Mouse (Mus musculus): ENCODE results near the gene Psmd1. TPM values are rescaled to one million over a fixed set of nuclear protein-coding genes. Genes with fewer than 3 reads are reported as not detected.

The Psmd1 gene
- total RNA-seq, 2 experiments from 2014 or later = 91.4 to 97.4 TPM

DNA sequence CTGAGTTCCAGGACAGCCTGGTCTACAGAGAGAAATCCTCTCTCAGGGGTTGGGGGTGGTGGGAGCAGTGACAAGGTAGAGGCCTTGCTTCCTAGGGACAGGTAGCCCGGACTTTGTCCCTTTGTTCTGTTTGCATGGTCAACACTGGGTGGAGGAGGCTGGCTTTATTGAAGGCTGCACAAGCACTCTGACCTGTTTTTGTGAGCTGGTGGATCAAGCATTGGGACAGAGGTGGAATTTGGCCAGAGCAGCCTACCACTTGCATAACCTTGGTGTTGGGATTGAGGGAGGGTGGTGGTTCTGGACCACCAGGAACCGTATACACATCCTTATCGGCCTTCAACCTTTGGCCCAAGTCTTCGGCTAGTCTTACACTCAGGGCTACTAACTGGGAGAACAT is 7.9 kb upstream of the Psmd1 start:
- no peak for DNase-seq
- intact Hi-C loops (cut with DNase I; ENCODE audit: low total_unique reads) = no loop called here

DNA sequence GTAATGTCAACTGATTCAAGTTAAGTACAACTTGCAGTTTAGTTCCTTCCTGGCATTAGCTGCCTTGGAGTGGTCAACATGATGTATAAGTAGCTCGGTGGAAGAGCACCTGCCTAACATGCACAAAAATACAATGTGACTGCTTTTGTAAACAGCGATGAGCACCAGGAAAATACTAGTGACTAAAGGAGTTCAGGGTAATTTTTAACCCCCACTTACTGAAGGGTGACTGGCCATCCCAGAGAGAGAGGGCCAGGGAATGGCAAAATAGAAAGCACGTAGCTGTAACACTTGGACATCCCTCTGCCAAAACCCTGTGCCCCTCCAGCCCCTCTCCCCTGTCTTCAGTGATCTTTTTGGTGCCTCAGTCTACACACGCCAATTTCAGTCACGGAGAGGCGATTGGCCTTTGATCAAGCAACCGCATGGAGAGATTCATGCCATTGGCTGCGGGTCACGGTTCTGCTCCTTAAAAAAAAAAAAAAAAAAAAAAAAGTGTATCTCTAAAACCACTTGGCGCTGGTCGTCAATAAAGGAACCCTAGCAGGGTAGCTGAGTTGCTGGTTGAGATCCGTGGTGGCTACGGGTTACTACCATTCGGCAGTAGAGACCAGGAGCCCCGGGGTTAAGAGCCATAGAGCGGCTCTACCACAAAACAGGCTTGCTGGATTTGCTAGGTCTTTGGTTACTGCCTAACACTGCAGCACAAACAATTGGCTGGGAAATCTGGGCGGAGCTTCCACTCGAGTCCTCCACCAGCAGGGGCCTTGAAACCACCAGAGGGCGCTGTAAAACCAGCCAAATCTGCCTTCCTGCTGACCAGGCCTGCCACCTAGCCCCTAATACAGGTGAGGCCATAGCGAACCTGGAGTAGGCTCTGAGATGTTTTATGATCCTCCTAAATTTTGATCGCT is 5.1 kb upstream of the Psmd1 start:
- DNase-seq = peak; percentile 92
- intact Hi-C loops (cut with DNase I; ENCODE audit: low total_unique reads) = no loop called here

DNA sequence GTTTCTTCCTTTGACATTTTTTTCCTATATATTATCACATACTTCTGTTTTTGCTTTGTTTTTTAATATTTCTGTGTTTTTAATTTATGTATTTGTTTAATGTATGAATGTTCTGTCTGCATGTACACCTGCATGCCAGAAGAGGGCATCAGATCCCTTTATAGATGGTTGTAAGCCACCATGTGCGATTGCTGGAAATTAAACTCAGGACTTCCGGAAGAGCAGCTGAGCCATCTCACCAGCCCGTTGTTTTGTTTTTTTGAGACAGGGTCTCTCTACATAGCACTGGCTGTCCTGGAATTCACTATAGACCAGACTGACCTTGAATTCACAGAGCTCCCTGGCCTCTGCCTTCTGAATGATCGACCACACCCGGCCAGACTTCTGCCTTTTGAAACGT is 1.7 kb upstream of the Psmd1 start:
- intact Hi-C loops (cut with DNase I; ENCODE audit: low total_unique reads) = no loop called here
- DNase-seq = no peak

DNA sequence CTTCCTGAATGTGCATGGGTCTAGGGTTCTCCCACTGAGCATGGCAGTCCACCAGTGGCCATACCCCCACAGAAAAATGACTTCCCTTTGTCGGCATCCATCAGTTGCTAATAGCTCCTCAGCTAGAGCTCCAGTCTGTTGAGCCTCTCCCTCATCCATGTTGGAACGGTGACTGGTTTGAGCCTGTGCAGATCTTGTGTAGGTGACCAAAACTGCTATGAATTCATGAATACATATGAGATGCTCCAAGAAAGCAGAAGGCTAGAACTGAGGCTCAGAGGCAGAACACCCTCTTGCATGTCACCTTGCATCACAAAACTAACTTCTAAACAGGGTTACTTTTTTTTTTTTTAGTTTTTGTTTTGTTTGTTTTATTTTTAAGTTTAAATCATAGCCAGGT is 12.4 kb downstream of the Psmd1 start:
- intact Hi-C loops (cut with DNase I; ENCODE audit: low total_unique reads) = no loop called here
- no peak for DNase-seq

DNA sequence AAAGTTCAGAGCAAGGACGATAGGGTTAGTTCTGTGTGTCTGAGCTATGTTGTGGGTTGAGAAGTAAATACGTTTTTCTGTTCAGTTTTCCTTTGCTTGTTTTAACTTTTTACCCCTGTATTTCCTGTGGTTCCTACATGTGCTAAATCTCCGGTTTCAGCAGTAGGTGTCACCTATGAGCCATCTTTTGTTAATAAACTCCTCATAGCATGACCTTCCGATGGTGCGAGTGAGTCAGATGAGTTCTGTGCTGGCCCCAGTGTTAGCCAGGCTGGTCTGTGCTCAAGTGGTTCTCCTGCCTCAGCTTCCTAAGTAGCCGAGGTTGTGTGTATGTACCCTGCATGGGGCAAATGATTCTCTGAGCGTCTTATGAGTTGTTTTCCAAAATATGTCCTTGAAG is 30.2 kb downstream of the Psmd1 start:
- no peak for DNase-seq
- intact Hi-C loops (cut with DNase I; ENCODE audit: low total_unique reads) = no loop called here

DNA sequence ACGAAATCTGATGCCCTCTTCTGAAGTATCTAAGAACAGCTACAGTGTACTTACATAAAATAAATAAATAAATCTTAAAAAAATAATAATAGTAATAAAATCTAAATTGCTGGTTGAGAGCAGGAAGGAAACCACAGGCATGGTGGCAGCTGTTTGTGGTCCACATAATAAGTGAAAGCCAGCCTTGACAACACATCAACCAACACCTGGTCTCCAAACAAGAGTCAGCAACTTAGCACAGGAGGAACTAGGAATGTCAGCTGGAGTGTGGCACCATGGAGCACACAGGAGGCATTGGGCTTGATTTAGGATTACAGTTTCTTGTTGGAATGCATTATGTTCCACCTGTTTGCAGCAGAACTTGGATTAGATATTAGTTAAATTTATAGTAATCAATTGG is 40.9 kb downstream of the Psmd1 start:
- DNase-seq = no peak
- intact Hi-C loops (cut with DNase I; ENCODE audit: low total_unique reads) = no loop called here

DNA sequence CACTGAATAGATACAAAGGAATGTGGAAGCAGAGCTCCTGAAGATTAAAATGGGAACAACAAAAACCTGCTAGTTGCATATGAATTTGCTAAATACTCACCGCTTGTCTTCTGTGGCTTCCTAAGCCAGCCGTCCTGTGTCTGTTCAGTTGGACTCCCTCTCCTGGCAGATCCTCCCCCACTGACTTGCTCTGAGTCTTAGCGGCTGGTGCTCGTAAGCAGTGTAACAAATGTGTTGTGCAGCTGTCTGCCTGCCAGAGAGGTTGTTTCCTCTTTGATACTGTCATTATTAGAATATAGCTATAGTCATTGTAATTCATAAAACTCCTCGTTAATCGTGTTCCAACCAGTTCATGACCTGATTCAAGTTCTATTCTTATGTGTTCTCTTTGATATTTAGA is 47.6 kb downstream of the Psmd1 start, which contains the start of gene Htr2b:
Gene Htr2b, minus strand, starts transcription at position 192 of the 400 bp plus-strand sequence.
- DNase-seq = peak; percentile 49
- intact Hi-C loops (cut with DNase I; ENCODE audit: low total_unique reads) = no loop called here

DNA sequence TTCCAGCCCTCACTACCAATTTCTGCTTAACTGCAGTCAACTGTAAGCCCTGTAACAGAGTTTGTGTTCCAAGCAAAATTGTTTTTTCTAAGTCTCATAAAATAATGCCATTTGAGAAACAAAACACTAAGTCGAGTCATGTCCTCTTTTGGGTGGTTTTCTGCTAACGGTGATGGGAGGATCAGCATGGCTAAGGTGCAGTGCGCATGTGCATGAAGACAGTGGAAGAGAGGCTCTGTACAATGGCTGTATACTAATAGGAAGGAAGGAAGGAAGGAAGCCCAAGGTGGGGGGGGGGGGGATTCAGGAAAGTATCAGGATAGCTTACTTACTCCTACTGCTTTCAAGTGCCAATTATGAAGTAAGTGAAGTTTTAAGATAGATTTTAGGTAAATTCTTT is 50.0 kb downstream of the Psmd1 start:
- no peak for DNase-seq
- intact Hi-C loops (cut with DNase I; ENCODE audit: low total_unique reads) = no loop called here

DNA sequence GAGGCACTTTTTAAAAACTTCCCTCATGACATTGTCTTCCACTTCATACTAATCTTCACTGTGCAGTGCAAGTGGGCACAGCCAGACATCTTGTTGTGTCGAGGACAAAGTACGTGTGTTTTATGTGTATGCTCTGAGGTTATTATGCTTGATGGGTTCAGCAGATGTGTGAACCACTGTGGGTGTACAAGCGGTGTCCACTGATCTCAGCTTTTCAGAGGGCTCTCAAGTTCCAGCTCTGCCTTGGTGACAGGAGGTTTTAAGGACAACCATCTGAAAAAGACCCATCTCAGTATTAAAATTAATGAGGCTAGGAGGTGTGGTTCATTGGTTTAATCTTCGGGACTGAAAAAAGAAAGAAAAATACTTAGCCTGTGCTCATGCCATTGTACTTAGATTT is 55.4 kb downstream of the Psmd1 start:
- no peak for DNase-seq
- intact Hi-C loops (cut with DNase I; ENCODE audit: low total_unique reads) = no loop called here

DNA sequence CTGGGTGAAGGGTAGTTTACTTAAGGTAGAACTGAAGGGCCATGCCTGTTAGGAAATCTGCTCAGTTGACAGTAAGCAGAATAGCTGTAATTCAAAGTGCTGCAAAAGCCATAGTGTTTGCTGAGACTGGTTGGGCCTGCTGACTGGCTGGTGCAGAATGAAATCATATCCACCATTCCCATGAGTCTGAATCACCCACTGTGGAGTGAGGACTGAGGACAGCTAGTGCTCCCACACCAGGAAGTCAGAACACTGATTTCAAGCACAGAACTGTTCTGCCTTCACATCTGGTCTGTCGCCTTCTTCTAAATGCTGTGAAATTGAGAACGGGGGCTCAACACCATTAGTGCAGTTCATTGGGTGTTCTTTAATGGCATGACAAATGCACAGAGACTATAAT is 61.8 kb downstream of the Psmd1 start:
- no peak for DNase-seq
- intact Hi-C loops (cut with DNase I; ENCODE audit: low total_unique reads) = no loop called here

DNA sequence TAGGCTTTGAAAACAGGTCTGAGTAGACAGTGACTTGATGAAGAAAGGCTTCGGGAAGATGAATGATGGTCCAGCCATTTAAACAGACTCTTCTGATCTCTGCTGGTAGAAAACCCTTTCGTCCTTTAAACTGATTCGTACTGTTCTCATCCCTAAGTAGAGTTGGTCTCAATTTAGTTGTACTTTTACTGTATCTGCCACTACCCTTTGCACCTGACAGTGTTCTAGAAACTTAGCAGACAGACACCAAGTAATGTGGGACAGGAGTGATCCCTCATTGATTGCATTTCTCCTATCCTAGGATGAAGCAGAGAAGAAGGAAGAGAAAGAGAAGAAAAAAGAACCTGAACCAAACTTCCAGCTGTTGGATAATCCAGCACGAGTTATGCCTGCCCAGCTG is 69.2 kb downstream of the Psmd1 start, which contains the start of gene Gm21972:
Gene Gm21972, plus strand, starts transcription at position 301 of the 400 bp plus-strand sequence.
- no peak for DNase-seq

DNA sequence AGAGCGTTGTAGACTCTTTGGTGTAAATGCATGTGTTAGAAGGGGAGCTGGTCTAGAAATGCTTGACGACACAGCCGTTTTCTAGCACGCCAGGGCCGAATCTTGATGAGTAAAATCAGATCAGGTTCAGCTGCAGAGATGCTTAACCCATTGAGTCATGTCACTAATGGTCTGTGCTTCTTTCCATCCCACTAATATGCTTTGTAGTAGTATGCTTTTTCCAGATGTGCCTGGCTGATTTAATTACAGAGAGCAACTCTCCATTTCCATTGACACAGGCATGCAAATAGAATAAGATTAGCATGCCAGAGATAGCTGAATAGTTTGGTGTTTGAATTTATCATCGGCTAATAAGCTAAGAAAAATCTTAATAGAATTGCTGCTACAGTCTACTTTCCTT is 71.1 kb downstream of the Psmd1 start:
- no peak for DNase-seq
- intact Hi-C loops (cut with DNase I; ENCODE audit: low total_unique reads) = no loop called here

More for the DNA sequence above, 69.2 kb downstream of the Psmd1 start, which contains the start of gene Gm21972:
- intact Hi-C loops (cut with DNase I; ENCODE audit: low total_unique reads) = no loop called here

DNA sequence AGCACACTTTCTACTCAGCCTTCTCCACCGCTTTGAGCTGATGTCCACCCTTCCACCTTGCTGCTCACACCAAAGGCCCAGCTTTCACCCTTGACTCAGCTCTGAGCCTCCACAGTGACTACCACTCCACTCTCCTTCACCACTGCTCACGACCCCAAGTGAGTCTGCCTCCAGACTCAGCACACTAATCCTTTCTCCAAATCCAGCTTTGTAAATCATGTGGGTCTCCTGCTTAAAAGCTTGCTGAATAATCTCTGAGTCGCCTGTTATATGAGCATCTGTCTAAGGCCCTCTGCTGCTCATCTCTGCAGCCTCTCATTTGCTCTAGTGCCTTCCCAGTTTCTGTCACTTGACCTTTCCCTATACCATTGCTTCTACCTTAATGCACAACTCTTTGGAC is 76.9 kb downstream of the Psmd1 start:
- intact Hi-C loops (cut with DNase I; ENCODE audit: low total_unique reads) = no loop called here
- DNase-seq = no peak

DNA sequence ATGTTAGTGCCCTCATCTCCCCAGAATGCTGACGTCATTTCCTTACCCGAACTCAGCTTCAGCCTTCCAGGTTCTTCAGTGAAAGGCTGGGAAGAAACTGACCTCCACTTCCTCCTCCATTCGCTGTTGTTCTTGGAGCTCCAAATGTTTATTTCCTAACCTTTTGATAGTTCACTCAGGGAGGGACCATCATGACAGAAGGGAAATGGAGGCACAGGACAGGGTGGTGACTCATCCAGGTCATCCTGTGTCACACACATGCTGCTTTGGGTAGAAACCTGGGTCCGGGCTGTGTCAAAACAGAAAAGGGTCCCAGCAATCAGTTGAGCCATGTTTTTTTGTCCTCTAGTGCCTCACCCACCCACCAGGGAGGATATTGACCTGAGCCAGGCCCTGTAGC is 79.0 kb downstream of the Psmd1 start:
- DNase-seq = no peak
- intact Hi-C loops (cut with DNase I; ENCODE audit: low total_unique reads) = no loop called here

DNA sequence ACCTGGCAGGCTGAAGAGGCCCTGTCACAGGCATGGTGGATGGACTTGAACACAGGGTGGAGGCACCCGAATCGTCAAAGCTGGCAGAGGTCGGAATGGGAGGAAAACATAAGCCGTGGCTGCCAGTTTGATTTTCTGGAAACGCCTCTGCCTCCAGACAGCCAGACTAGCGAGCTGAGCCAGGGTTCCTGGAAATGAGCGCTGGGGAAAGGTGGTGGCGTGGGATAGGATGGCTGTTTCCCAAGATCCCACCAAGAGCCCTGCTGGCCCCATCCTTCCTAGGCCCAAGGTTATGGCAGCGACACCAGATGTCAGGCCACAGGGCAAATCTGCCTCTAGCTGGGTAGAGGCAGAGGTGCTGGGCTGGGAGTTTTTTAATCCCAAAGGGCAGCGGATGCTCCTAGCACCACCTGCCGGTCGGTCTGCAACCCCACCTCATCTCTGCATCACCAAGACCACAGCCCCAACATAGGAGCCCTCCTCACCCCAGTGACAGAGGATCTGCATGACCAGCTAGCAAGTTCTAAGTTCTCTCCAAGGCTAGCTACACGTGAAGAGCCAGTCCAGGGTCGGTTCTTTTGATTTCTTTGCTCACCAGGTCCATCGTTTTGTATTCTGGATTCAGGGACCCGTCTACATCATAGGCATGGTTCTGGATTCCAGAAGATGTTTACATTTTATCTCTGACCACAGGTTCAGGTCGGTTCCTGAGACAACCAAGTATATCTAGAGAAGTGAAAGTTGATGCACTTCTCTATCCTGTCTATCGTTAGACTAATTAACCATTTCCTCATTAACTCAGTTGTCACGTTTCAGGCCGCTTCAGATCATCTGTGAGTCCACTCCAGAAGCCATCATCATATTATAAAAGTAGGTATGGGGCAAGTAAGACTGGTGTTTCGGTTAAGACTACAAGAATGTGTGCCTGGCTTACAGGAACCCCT is 80.1 kb downstream of the Psmd1 start:
- intact Hi-C loops (cut with DNase I; ENCODE audit: low total_unique reads) = no loop called here
- DNase-seq = no peak

DNA sequence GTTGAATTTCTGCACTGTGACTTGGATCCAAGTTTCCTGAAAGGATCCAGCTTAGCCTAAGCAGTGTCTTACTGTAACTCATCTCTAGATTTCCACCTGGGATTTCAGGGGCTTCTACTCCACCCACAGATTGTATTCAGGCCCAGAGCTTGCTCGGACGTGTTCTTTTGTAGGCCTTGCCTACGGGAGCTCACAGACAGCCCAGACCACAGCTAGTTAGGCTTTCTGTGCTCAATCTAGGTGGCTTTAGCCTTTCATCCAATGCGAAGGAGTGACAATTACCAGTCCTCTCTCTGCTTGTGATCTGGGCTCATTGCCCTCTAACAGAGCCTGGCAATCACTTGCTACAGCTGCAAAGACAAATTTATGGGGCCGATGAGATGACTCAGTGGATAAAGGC is 82.1 kb downstream of the Psmd1 start:
- intact Hi-C loops (cut with DNase I; ENCODE audit: low total_unique reads) = no loop called here
- DNase-seq = no peak

DNA sequence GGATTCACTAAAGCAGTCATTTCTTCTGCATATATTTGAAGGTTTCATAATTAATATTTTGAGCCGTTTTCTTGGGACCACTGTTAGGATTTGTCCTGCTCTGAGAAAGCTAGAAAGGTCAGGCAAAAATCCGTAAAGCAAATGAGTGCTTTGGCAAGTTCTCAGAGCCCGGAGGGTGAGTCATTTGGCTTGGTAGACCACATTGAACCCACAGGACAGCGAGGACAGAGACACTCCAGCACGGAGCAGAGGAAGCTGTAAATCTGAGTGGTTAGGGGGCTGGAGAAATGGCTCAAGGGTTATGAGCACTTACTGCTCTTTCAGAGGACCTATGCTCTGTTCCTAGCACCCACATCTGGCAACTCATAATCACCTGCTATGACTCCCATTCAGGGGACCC is 83.4 kb downstream of the Psmd1 start:
- intact Hi-C loops (cut with DNase I; ENCODE audit: low total_unique reads) = no loop called here
- peak; percentile 20 for DNase-seq

DNA sequence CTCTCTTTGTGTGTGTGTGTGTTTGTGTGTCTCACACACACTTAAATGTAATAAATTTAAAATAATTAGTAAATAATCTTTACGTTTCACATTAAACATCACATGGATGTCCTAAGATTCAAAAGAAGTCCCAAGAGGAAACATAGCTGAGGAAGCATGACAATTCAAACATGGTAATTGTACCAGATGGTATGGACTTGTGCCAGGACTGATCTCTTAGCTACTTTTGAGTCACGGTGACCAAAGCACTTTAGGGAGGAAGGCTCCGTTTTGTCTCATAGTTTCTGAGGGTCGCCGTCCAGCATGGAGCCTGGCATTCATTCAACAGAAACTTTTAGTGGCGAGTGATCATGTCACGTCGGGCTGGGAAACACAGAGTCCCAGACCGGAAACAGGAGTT is 84.0 kb downstream of the Psmd1 start:
- intact Hi-C loops (cut with DNase I; ENCODE audit: low total_unique reads) = no loop called here
- no peak for DNase-seq

DNA sequence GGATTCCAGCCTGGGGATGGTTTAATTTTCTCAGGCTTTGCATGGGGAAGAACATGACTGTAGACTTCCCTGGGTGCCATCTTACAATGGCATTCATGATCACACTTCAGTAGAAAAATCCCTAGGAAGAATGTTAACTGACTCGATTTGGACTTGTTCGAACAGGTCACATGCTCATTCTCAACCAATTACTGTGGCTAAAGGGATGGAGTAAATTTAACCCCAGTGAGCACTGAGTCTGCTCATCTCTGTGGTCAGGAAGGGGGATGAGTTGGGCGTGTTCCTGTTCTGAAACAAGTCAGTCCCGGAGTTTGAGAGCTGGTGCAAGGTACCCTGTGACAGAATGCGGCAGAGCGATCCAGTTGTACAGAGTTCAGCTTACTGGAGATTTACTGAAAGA is 86.7 kb downstream of the Psmd1 start:
- intact Hi-C loops (cut with DNase I; ENCODE audit: low total_unique reads) = no loop called here
- DNase-seq = no peak

DNA sequence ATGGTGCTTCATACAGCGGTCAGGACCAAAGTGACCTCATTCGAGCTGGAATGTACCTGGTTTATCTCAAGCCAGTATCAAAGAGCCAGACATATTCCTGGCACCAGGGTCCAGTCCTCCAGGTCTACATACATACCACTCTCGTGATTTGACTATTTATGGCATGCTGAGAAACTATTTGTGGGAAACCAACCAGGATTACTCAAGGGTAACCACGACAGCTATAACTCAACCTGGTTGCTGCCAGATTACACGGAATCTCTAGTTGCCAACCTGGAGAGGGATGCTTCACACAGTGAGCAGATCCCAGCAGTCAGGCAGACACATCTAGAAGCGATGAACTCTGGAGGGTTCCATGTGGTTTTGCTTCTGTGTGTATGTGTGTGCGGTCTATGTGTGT is 87.2 kb downstream of the Psmd1 start:
- no peak for DNase-seq
- intact Hi-C loops (cut with DNase I; ENCODE audit: low total_unique reads) = no loop called here
